Mouse (Mus musculus): ENCODE data around the gene Hmbs.
"Not testable (repeated sequence)": the region's sequence is repeated elsewhere in the genome, so short reads cannot be mapped to it uniquely, and the experiment has no call there.

The Hmbs gene

DNA sequence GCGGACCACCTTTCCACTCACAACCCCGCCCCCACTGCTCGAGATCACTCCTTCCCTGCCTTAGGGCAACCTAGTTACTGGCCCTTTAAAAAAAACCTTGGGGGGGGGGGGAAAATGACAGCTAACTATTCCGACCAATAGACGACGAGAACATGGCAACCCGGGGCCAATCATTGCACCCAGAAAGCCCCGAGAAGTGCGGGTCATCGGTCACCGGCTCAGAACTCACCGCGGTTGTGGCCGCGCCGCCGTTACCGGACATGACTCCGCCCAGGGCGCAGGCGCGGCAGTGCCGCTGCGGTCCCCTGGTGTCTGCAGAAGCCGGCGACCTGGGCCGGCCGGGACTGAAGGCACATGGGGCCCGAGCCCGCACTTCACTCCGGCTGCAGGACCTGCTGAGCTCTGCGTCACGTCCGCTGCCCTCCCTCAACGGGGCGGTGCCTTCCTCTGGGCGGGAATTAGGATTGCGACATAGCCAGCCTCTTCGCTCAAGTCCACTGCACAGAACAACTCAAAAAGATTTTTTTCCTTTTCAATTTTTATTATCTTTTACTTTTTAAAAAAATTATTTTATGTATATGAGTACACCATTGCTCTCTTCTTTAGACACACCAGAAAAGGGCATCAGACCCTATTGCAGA is at the start of gene Hmbs:
Gene Hmbs (minus strand): TSS at position 448 of the 641 bp plus-strand sequence.
- peak; percentile 91 to 92 for DNase-seq (ENCODE audit: low spot score in 2 of 2)

DNA sequence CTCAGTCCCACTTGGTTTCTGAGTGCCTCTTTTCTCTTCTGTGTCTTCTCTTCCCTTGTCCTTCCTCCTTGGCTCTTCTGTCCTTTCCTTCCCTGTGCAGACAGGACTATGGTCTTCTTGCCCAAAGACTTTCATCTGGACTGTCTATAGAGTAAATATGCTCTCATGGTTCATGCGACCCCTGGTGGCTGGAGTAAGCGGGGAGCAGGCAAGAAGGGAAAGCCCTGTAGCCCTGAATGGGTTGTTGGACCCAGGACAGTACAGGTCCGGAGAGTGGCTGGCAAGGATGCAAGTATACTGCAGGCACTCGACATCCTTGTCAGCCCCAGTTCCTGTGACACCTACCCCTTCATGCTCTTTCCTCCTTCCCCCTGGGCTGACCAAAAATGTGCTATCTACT is 47.4 kb upstream of the Hmbs start:
- DNase-seq (ENCODE audit: low spot score in 2 of 2), result peak; percentile 80 to 92

- peak; percentile 55 to 84 for DNase-seq (ENCODE audit: low spot score in 2 of 2)
Observed at GRCm38 (mm10) chr9:44389273-44389672, 45.2 kb upstream of the Hmbs start.

GRCm38 (mm10) chr9:44387221-44387620 is 43.2 kb upstream of the Hmbs start:
- no peak for DNase-seq (ENCODE audit: low spot score in 2 of 2)

GRCm38 (mm10) chr9:44384596-44384995 is 40.6 kb upstream of the Hmbs start:
- no peak for DNase-seq (ENCODE audit: low spot score in 2 of 2)

- DNase-seq (ENCODE audit: low spot score in 2 of 2), result no peak
Observed at GRCm38 (mm10) chr9:44379862-44380261, 35.8 kb upstream of the Hmbs start.

- peak; percentile 99 to 100 for DNase-seq (ENCODE audit: low spot score in 2 of 2)
Observed at GRCm38 (mm10) chr9:44379054-44379834, 35.2 kb upstream of the Hmbs start, which contains the start of gene Hyou1. TSS of gene Hyou1 (plus strand) at chr9:44379490.

DNA sequence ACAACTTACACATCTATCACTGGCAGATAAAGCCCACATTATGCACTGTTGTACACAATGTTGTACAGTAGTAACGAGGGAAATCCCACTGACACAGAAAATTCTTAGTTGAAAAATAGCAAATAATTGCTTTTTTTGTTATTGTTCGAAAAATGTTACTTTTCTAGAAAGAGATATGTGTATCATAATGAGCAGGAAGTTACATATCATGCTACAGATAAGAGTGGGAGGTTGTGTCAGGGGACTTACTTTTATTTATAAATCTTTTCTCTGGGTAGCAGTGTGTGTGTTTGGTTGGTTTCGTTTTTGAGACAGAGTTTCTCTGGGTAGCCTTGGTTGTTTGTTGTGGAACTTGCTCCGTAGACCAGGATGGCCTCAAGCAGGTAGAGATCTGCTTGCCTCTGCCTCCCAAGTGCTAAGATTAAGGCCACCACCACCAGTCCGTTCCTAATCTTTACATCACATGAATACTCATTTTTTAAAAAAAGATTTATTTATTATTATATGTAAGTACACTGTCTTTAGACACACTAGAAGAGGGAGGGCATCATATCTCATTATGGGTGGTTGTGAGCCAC is 34.2 kb upstream of the Hmbs start:
- DNase-seq (ENCODE audit: low spot score in 2 of 2), result no peak

DNA sequence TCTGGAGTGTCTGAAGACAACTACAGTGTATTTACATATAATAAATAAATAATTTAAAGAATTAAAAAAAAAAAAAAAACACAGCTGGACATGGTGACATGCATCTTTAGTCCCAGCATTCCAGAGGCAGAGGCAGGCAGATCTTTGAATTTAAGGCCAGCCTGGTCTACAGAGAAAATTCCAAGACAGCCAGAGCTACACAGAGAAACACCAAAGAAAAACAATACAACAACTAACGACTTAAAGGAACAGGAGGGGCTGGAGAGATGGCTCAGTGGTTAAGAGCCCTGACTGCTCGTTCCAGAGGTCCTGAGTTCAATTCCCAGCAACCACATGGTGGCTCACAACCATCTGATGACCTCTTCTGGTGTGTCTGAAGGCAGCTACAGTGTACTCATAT is 33.3 kb upstream of the Hmbs start:
- not testable (repeated sequence) for DNase-seq (ENCODE audit: low spot score in 2 of 2)

DNA sequence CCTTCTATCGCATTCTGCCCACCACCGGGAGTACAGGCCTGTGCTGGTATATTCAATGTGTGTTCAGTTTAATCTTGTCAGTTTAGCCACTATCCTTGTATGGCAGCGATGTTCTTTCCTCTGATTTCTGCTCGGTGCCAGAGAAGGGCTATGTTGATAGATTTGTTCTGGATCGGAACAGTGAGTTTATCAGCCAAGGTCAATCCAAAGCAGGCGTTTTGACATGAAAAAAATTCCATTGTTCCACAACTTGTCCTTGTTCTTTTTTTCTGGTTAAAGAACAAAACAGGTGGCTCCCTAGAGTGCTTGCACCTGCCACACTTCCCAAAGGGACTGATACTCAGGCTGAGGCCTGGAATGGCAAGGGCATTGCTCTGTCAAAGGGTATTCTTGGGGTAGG is 32.1 kb upstream of the Hmbs start:
- DNase-seq (ENCODE audit: low spot score in 2 of 2), result no peak

GRCm38 (mm10) chr9:44373386-44373785 is 29.4 kb upstream of the Hmbs start:
- DNase-seq (ENCODE audit: low spot score in 2 of 2), result no peak

DNA sequence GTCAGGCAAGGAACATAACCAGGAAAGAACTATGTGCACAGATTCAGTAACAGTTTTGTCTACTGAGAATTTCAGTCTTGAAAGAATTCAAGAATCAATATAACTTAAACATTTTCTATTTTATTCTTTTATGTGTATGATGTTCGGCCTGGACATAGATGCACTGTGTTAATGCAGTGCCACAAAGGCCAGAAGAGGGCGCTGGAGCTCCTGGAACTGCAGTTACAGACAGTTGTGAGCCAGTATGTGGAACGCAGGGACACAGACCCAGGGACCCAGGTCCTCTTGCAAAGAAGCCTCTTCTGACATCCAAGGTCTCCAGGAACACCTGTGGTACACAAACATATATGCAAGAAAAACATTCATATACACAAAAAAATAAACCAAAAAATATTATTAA is 20.5 kb upstream of the Hmbs start:
- no peak for DNase-seq (ENCODE audit: low spot score in 2 of 2)

DNA sequence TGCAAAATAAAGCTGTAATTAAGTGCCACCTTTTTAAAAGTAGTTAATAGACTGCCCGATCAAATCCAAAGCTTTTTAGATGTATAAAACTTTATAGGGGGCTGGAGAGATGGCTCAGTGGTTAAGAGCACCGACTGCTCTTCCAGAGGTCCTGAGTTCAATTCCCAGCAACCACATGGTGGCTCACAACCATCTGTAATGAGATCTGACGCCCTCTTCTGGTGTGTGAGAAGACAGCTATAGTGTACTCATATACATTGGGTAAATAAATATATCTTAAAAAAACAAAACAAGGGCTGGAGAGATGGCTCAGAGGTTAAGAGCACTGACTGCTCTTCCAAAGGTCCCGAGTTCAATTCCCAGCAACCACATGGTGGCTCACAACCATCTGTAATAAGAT is 17.9 kb upstream of the Hmbs start:
- DNase-seq (ENCODE audit: low spot score in 2 of 2), result not testable (repeated sequence)

DNA sequence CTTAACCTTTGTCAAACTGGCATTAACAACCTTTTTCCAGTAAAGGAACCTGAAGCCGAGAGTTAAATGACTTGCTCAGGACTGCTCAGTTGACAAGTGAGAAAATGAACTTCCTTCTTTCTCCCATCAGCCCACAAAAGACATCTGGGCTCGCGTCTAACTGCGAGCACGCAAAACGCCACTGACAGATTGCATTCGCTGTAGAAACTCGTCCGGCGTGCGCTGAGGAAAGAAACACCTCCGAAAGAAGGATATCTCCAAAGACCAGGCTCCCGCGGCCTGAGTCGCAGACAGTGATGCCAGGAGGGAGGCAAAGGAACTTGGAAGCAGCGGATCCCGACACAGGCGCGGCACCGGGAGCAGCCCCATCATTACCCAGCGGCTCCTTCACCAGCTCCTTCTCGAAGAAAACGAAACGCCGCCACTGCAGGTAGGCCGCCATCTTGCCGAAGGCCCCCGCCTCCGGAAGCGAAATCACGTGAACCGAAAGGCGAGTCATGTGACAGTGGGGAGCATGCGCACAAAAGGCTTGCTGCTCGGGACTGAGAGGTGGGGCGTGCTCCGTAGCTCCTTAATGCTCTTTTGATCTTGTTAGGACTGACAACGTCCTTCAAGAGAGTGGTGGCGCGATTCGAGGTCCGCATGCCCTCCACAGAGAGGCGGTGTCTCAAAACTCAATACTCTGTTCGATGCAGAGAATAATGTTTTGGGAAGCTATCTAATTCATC is 17.3 kb upstream of the Hmbs start, which contains the start of gene Vps11:
Gene Vps11 (minus strand): TSS at position 481 of the 728 bp plus-strand sequence.
- DNase-seq (ENCODE audit: low spot score in 2 of 2), result peak; percentile 96 to 98

- peak in 1 of 2 experiments; percentile 22 for DNase-seq (ENCODE audit: low spot score in 2 of 2)
Observed at GRCm38 (mm10) chr9:44357207-44357606, 13.2 kb upstream of the Hmbs start.

GRCm38 (mm10) chr9:44353142-44353541 is 9.1 kb upstream of the Hmbs start:
- DNase-seq (ENCODE audit: low spot score in 2 of 2), result no peak

DNA sequence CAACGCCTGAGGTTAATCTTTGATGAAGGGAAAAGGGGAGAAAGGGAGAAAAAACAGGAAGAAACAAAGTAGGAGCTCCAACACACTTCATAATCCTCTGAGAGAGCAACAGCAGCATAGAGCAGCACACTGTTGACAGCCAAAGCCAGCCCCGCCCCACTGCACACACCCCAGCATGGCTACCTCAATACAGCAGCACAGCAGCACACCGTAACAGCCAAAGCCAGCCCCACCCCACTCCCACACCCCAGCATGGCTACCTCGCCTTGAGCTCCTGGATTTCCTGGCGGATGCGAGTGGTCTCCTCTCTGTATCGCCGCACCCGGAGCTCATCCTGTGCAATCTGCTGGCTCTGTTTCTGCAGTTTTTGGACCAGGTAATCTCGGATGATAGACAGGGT is 8.3 kb upstream of the Hmbs start:
- DNase-seq (ENCODE audit: low spot score in 2 of 2), result no peak

- DNase-seq (ENCODE audit: low spot score in 2 of 2), result no peak
Observed at GRCm38 (mm10) chr9:44351396-44351795, 7.4 kb upstream of the Hmbs start.

GRCm38 (mm10) chr9:44348546-44348945 is 4.5 kb upstream of the Hmbs start:
- DNase-seq (ENCODE audit: low spot score in 2 of 2), result no peak

DNA sequence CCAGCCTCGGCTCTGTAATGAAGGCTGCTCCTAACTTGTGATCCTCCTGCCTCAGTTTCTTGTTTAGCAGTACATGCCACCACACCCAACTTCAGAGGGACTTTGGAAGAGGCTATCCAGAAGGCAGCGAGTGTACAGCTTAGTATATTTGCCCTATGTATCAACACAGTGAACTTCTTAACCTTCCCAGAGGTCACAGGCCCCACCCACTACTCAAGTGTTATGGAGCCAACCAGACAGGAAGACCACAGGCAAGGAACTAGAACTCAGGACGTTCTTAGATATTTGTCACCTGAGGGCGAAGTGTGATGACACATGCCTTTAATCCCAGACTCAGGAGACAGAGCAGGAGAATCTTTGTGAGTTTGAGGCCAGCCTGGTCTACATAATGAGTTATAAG is 3.6 kb upstream of the Hmbs start:
- DNase-seq (ENCODE audit: low spot score in 2 of 2), result no peak

DNA sequence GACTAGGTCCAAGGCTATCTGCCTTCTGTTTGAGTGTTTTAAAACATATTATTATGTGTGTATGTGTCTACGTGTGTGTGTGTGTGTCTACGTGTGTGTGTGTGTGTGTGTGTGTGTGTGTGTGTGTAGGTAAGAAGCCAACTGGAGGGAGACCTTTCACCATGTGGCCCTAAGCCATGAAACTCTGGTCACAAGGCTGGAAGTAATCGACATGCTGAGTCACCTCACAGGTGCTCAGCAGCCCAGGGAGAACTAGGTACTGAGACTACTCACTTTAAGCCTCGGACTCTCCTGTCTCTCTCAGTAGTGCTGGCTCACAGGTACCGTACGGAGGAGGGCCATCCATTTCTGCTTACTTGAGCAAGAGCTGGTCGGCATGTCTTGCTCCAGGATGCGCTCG is 3.1 kb upstream of the Hmbs start:
- no peak for DNase-seq (ENCODE audit: low spot score in 2 of 2)

Measured in spleen, postnatal 4 days (tissue).